Mouse (Mus musculus): ENCODE measurements around the gene Lypla2.

DNA sequence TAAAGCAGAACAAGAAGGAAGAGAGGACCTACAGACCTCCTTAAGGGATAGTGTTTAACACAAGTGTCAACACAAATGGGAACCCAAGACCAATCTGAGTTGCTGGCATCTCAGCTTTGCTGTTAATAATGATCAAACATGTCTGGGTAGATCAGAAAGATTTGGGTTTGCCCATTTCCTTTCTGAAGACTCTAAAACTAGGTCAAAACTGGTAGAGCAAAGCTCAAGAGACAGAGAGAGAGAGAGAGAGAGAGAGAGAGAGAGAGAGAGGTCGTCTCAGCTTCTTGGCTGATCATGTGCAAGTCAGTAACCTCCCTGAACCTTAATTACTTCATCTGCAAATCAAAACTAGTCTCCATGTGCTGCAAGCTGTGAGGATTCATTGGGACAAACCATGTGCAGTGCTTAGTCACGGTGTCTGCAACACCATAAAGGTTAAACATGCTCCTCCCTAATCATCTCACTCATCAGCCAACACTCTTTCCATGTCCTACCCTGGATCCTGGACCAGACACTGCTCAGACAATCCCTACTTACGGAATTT lies 43.7 kb upstream of the Lypla2 start:
- TF ChIP-seq ZC3H11A (IDR thresholded peaks at IDR 0.05; ENCODE audit: borderline replicate concordance, low read depth, low read length) = no peak
- no peak for TF ChIP-seq HCFC1 (IDR thresholded peaks at IDR 0.05; ENCODE audit: borderline replicate concordance, insufficient read depth, low read length)
- no peak for TF ChIP-seq ZNF384 (IDR thresholded peaks at IDR 0.05; ENCODE audit: low read depth, low read length)

All from ES-E14 (cell line).